Mouse (Mus musculus): ENCODE data around the gene Eif2ak2. TPM values are rescaled to one million over a fixed set of nuclear protein-coding genes. Genes with fewer than 3 reads are reported as not detected.

The Eif2ak2 gene
- total RNA-seq (2015), result 22.9 and 27.2 TPM in 2 replicates
- 48.4 and 58.0 TPM in 2 replicates for total RNA-seq (2017)

- ATAC-seq (ENCODE audit: poor library complexity, severe bottlenecking), result peak; percentile 92
These were observed at the start of gene Eif2ak2 for GRCm38 (mm10) chr17:78882401-78883112. Gene Eif2ak2 (minus strand): TSS chr17:78882573.

- peak; percentile 30 for ATAC-seq (ENCODE audit: poor library complexity, severe bottlenecking)
These were observed 35.3 kb upstream of the Eif2ak2 start for GRCm38 (mm10) chr17:78917696-78918095.

- ATAC-seq (ENCODE audit: poor library complexity, severe bottlenecking), result no peak
These were observed 34.5 kb upstream of the Eif2ak2 start for GRCm38 (mm10) chr17:78916899-78917298.

- peak; percentile 91 for ATAC-seq (ENCODE audit: poor library complexity, severe bottlenecking)
These were observed 34.0 kb upstream of the Eif2ak2 start, which contains the start of gene Cebpzos for GRCm38 (mm10) chr17:78916369-78916813. Gene Cebpzos (plus strand): TSS chr17:78916500.

GRCm38 (mm10) chr17:78915772-78916171 lies 33.4 kb upstream of the Eif2ak2 start:
- no peak for ATAC-seq (ENCODE audit: poor library complexity, severe bottlenecking)

- ATAC-seq (ENCODE audit: poor library complexity, severe bottlenecking), result no peak
These were observed 31.5 kb upstream of the Eif2ak2 start for GRCm38 (mm10) chr17:78913921-78914320.

GRCm38 (mm10) chr17:78912861-78913281 lies 30.5 kb upstream of the Eif2ak2 start:
- no peak for ATAC-seq (ENCODE audit: poor library complexity, severe bottlenecking)

GRCm38 (mm10) chr17:78909374-78909773 lies 27.0 kb upstream of the Eif2ak2 start:
- no peak for ATAC-seq (ENCODE audit: poor library complexity, severe bottlenecking)

GRCm38 (mm10) chr17:78906892-78907291 lies 24.5 kb upstream of the Eif2ak2 start, which contains the start of gene Sult6b1:
Gene Sult6b1 (minus strand): TSS chr17:78906992.
- ATAC-seq (ENCODE audit: poor library complexity, severe bottlenecking), result no peak

- peak; percentile 72 for ATAC-seq (ENCODE audit: poor library complexity, severe bottlenecking)
These were observed 20.8 kb upstream of the Eif2ak2 start for GRCm38 (mm10) chr17:78903158-78903557.

GRCm38 (mm10) chr17:78895394-78895793 lies 13.0 kb upstream of the Eif2ak2 start:
- peak; percentile 34; the same call in 1 of the 2 replicates for ATAC-seq (ENCODE audit: poor library complexity, severe bottlenecking)

GRCm38 (mm10) chr17:78894991-78895390 lies 12.6 kb upstream of the Eif2ak2 start:
- ATAC-seq (ENCODE audit: poor library complexity, severe bottlenecking), result no peak

GRCm38 (mm10) chr17:78891020-78891419 lies 8.6 kb upstream of the Eif2ak2 start:
- peak; percentile 95 for ATAC-seq (ENCODE audit: poor library complexity, severe bottlenecking)

GRCm38 (mm10) chr17:78889184-78889583 lies 6.8 kb upstream of the Eif2ak2 start:
- ATAC-seq (ENCODE audit: poor library complexity, severe bottlenecking), result no peak

GRCm38 (mm10) chr17:78888554-78888953 lies 6.2 kb upstream of the Eif2ak2 start:
- ATAC-seq (ENCODE audit: poor library complexity, severe bottlenecking), result no peak

GRCm38 (mm10) chr17:78885286-78886065 lies 3.1 kb upstream of the Eif2ak2 start:
- ATAC-seq (ENCODE audit: poor library complexity, severe bottlenecking), result no peak

GRCm38 (mm10) chr17:78883291-78883690 lies 918 bp upstream of the Eif2ak2 start:
- ATAC-seq (ENCODE audit: poor library complexity, severe bottlenecking), result no peak

- ATAC-seq (ENCODE audit: poor library complexity, severe bottlenecking), result peak; percentile 55
These were observed 482 bp downstream of the Eif2ak2 start for GRCm38 (mm10) chr17:78881878-78882304.

- ATAC-seq (ENCODE audit: poor library complexity, severe bottlenecking), result no peak
These were observed 8.5 kb downstream of the Eif2ak2 start for GRCm38 (mm10) chr17:78873886-78874285.

- ATAC-seq (ENCODE audit: poor library complexity, severe bottlenecking), result peak; percentile 64
These were observed 26.1 kb downstream of the Eif2ak2 start for GRCm38 (mm10) chr17:78856243-78856642.

GRCm38 (mm10) chr17:78842271-78842928 lies 40.0 kb downstream of the Eif2ak2 start:
- no peak for ATAC-seq (ENCODE audit: poor library complexity, severe bottlenecking)
